In genomic region chr4:149302136-149302535, GRCm38 (mm10) we compare ENCODE assay signal across 16 mouse cellular contexts. TPM values are rescaled to one million over a fixed set of nuclear protein-coding genes. Genes with fewer than 3 reads are reported as not detected.
DNase-seq lines count a peak whose midpoint lies in the region; ATAC-seq lines count a peak whose summit lies in the region.
"Had no signal": no experiment of that assay in that cellular context is flagged by ENCODE, and none has a peak within 500 bp of the region (broad histone marks: within the 10 kb centered on the region; RNA-seq: fewer than 3 reads in every experiment).

No protein-coding gene starts in this region.

- no peaks in the 10 kb centered on the region for H3K36me3 ChIP-seq in forebrain, embryonic 15.5 days
- H3K36me3 ChIP-seq in forebrain, embryonic 16.5 days (ENCODE audit: control insufficient read depth, insufficient read depth), result no peaks in the 10 kb centered on the region
- no peaks in the 10 kb centered on the region for H3K36me3 ChIP-seq in hindbrain, embryonic 16.5 days (ENCODE audit: control insufficient read depth, insufficient read depth, low read length)
- H3K36me3 ChIP-seq in hindbrain, embryonic 11.5 days (ENCODE audit: control insufficient read depth, insufficient read depth, low read length), result no peaks in the 10 kb centered on the region
- H3K36me3 ChIP-seq in neural tube, embryonic 13.5 days, result no peaks in the 10 kb centered on the region
- H3K36me3 ChIP-seq: embryonic facial prominence, embryonic 12.5 days had no signal

- H3K27ac ChIP-seq in forebrain, embryonic 15.5 days (replicated peaks), result 0 out of 2 replicates have a peak overlapping the region, but pooled peaks have one; percentile 8
- H3K27ac ChIP-seq in forebrain, embryonic 16.5 days (ENCODE audit: low read length), result no peak overlapping the region
- H3K27ac ChIP-seq in hindbrain, embryonic 16.5 days (ENCODE audit: low read depth, low read length), result no peak overlapping the region
- no peak overlapping the region for H3K27ac ChIP-seq in hindbrain, embryonic 11.5 days (ENCODE audit: low read depth, low read length)
- 0 out of 2 replicates have a peak overlapping the region, but pooled peaks have one; percentile 10 for H3K27ac ChIP-seq in neural tube, embryonic 13.5 days (replicated peaks)
- H3K27ac ChIP-seq: embryonic facial prominence, embryonic 12.5 days had no signal

- no peak overlapping the region for H3K4me3 ChIP-seq in forebrain, embryonic 15.5 days
- H3K4me3 ChIP-seq in forebrain, embryonic 16.5 days (replicated peaks; ENCODE audit: low read length), result no peak overlapping the region
- no peak overlapping the region for H3K4me3 ChIP-seq in hindbrain, embryonic 16.5 days (ENCODE audit: low read length)
- no peak overlapping the region for H3K4me3 ChIP-seq in hindbrain, embryonic 11.5 days (ENCODE audit: low read depth, low read length)
- H3K4me3 ChIP-seq in neural tube, embryonic 13.5 days, result no peak overlapping the region
- H3K4me3 ChIP-seq: embryonic facial prominence, embryonic 12.5 days; midbrain, embryonic 10.5 days; myocyte had no signal

- ATAC-seq in forebrain, embryonic 15.5 days (replicated peaks), result no peak
- ATAC-seq in forebrain, embryonic 16.5 days, result no peak
- no peak for ATAC-seq in hindbrain, embryonic 16.5 days
- ATAC-seq in hindbrain, embryonic 11.5 days (ENCODE audit: low FRiP score), result no peak
- ATAC-seq in neural tube, embryonic 13.5 days (ENCODE audit: low read depth), result no peak

- WGBS in forebrain, embryonic 15.5 days, result 19% methylated on average over 3 of the region's 3 CpGs
- WGBS in forebrain, embryonic 16.5 days, result 18% methylated on average over 3 of the region's 3 CpGs
- WGBS in hindbrain, embryonic 16.5 days, result 49% methylated on average over 3 of the region's 3 CpGs
- WGBS in hindbrain, embryonic 11.5 days, result 84% methylated on average over 3 of the region's 3 CpGs
- 41% methylated on average over 3 of the region's 3 CpGs for WGBS in neural tube, embryonic 13.5 days

- no peaks in the 10 kb centered on the region for H3K9me3 ChIP-seq in forebrain, embryonic 15.5 days
- H3K9me3 ChIP-seq in forebrain, embryonic 16.5 days (ENCODE audit: control insufficient read depth, low read length), result no peaks in the 10 kb centered on the region
- no peaks in the 10 kb centered on the region for H3K9me3 ChIP-seq in hindbrain, embryonic 16.5 days (ENCODE audit: control insufficient read depth, low read length)
- no peaks in the 10 kb centered on the region for H3K9me3 ChIP-seq in hindbrain, embryonic 11.5 days (ENCODE audit: control insufficient read depth, low read length)
- no peaks in the 10 kb centered on the region for H3K9me3 ChIP-seq in neural tube, embryonic 13.5 days
- H3K9me3 ChIP-seq: embryonic facial prominence, embryonic 12.5 days; midbrain, embryonic 10.5 days had no signal

- no peak overlapping the region for H3K4me2 ChIP-seq in forebrain, embryonic 15.5 days (replicated peaks)
- H3K4me2 ChIP-seq in forebrain, embryonic 16.5 days (ENCODE audit: low read length), result no peak overlapping the region
- H3K4me2 ChIP-seq in hindbrain, embryonic 16.5 days (ENCODE audit: low read length), result 0 out of 2 replicates have a peak overlapping the region, but pooled peaks have one; percentile 10
- no peak overlapping the region for H3K4me2 ChIP-seq in hindbrain, embryonic 11.5 days (replicated peaks; ENCODE audit: low read depth, low read length)
- H3K4me2 ChIP-seq in neural tube, embryonic 13.5 days, result 0 out of 2 replicates have a peak overlapping the region, but pooled peaks have one; percentile 11
- H3K4me2 ChIP-seq: embryonic facial prominence, embryonic 12.5 days had no signal

- DNase-seq in hindbrain, embryonic 11.5 days (ENCODE audit: low spot score), result no peak
- DNase-seq in neural tube, embryonic 10.5 days (ENCODE audit: extremely low spot score, low spot score), result no peak
- no peak for DNase-seq in right cerebral cortex, postnatal 4 days
- DNase-seq: cerebellum, adult 11 months; heart, postnatal 14 days; kidney, adult 9 months; kidney, postnatal 36 days; lung, adult 18-20 months; lung, postnatal 4 days had no signal

- no peaks in the 10 kb centered on the region for H3K27me3 ChIP-seq in forebrain, embryonic 15.5 days
- H3K27me3 ChIP-seq in forebrain, embryonic 16.5 days (replicated peaks; ENCODE audit: control insufficient read depth, insufficient read depth, low read length), result no peaks in the 10 kb centered on the region
- no peaks in the 10 kb centered on the region for H3K27me3 ChIP-seq in hindbrain, embryonic 16.5 days (replicated peaks; ENCODE audit: control insufficient read depth, insufficient read depth, low read length)
- no peaks in the 10 kb centered on the region for H3K27me3 ChIP-seq in hindbrain, embryonic 11.5 days (ENCODE audit: control insufficient read depth, insufficient read depth, low read length)
- H3K27me3 ChIP-seq in neural tube, embryonic 13.5 days, result no peaks in the 10 kb centered on the region
- H3K27me3 ChIP-seq: embryonic facial prominence, embryonic 12.5 days had no signal

- peaks cover 65% of the 10 kb centered on the region for H3K4me1 ChIP-seq in forebrain, embryonic 15.5 days
- H3K4me1 ChIP-seq in forebrain, embryonic 16.5 days (replicated peaks; ENCODE audit: control insufficient read depth, insufficient read depth, low read length), result peaks cover 53% of the 10 kb centered on the region
- H3K4me1 ChIP-seq in hindbrain, embryonic 16.5 days (ENCODE audit: control insufficient read depth, insufficient read depth, low read depth, low read length), result peaks cover 50% of the 10 kb centered on the region
- no peaks in the 10 kb centered on the region; the same call in 1 of the 2 replicates for H3K4me1 ChIP-seq in hindbrain, embryonic 11.5 days (replicated peaks; ENCODE audit: control insufficient read depth, insufficient read depth, low read length)
- peaks cover 57% of the 10 kb centered on the region for H3K4me1 ChIP-seq in neural tube, embryonic 13.5 days (replicated peaks)

- H3K9ac ChIP-seq in forebrain, embryonic 15.5 days (replicated peaks), result no peak overlapping the region
- H3K9ac ChIP-seq in forebrain, embryonic 16.5 days (replicated peaks; ENCODE audit: low read depth, low read length), result no peak overlapping the region
- H3K9ac ChIP-seq in hindbrain, embryonic 16.5 days (ENCODE audit: low read depth, low read length), result no peak overlapping the region
- H3K9ac ChIP-seq in hindbrain, embryonic 11.5 days (ENCODE audit: low read depth, low read length), result no peak overlapping the region
- H3K9ac ChIP-seq in neural tube, embryonic 13.5 days, result peak overlapping the region; percentile 26; the same call in 1 of the 2 replicates
- H3K9ac ChIP-seq: embryonic facial prominence, embryonic 12.5 days had no signal

RNA-seq across cellular contexts. Expression of gene Kif1b, which starts 5.4 kb away (rescaled TPM):
- 135 and 141 TPM in 2 replicates for polyA plus RNA-seq in forebrain, embryonic 15.5 days (2015; fragmentation: Nextera tagmentation; extraction: Ambion mirVana)
- 125 and 131 TPM in 2 replicates for polyA plus RNA-seq in forebrain, embryonic 16.5 days (2015; fragmentation: Nextera tagmentation; extraction: Ambion mirVana)
- 99.4 and 119 TPM in 2 replicates for polyA plus RNA-seq in hindbrain, embryonic 16.5 days (2015; fragmentation: Nextera tagmentation; extraction: Ambion mirVana)
- polyA plus RNA-seq in hindbrain, embryonic 11.5 days (2014; fragmentation: Nextera tagmentation; extraction: Ambion mirVana), result 113 and 173 TPM in 2 replicates
- polyA plus RNA-seq in neural tube, embryonic 13.5 days (2015; fragmentation: Nextera tagmentation; extraction: Ambion mirVana), result 123 and 130 TPM in 2 replicates

Comparison
In these comparisons a context has a peak if more than half of its experiments do, and no peak if none do; other contexts are left out.
1. H3K27ac ChIP-seq: peak in forebrain, embryonic 15.5 days (single experiment) and neural tube, embryonic 13.5 days (single experiment); none in forebrain, embryonic 16.5 days (single experiment), hindbrain, embryonic 16.5 days (single experiment) and hindbrain, embryonic 11.5 days (single experiment).
2. H3K4me2 ChIP-seq: peak in hindbrain, embryonic 16.5 days (single experiment) and neural tube, embryonic 13.5 days (single experiment); none in forebrain, embryonic 15.5 days (single experiment), forebrain, embryonic 16.5 days (single experiment) and hindbrain, embryonic 11.5 days (single experiment).